Mouse (Mus musculus) left cerebral cortex, adult 2 months (tissue): Measurements from ENCODE around the gene Helq. TPM values are rescaled to one million over a fixed set of nuclear protein-coding genes. Genes with fewer than 3 reads are reported as not detected.

Experiments
- DNase-seq, 2 experiments: peaks; one replicate each; pipeline ENCODE4 v3.0.0; 2021 to 2022; ENCODE audit warnings: low spot score in 2 of 2, mixed read lengths in 1 of 2; ENCODE audit errors: extremely low spot score in 1 of 2
- H3K27ac ChIP-seq: fragments of 200-600 bp; 2 replicates; pipeline ENCODE4 v1.8.1; 2022
- H3K4me3 ChIP-seq: fragments of 200-600 bp; 2 replicates; pipeline ENCODE4 v1.8.1; 2022
- CTCF ChIP-seq: fragments of 200-600 bp; IDR thresholded peaks from 2 replicates; pipeline ENCODE4 v1.8.1; 2022; ENCODE audit warnings: antibody characterized with exemption, mild to moderate bottlenecking, moderate library complexity
- intact Hi-C: fragments of 180-260 bp; cut with DNase I; formaldehyde crosslinking; loops from one replicate; pipeline ENCODE4 v1.15.1; 2025
- total RNA-seq, 2 experiments: library from RNA; stranded (reverse); gene quantifications; 2 replicates each; pipeline ENCODE4 v1.2.3; 2021

Gene Helq
- total RNA-seq, 2 experiments from 2014 or later = 18.4 to 22.1 TPM

DNA sequence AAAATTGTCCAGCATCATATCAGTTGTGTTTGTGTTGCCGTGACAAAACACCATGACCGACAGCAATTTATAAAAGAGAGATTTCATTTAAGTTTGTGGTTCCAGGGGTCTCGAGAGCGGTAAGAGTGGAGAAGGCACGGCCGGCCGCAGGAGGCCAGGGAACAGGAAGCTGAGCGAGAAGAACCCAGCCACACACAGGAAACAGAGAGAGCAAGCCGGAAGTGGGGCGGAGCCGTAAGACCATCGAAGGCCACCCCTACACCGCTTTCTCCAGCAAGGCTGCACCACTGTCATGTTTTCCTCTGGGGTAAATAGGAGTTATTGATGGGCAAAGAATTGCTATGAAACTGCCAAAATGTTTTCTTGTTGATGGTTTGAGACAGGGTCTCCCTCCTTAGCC, 69.6 kb downstream of the Helq start:
- no peak for DNase-seq
- no peak overlapping the region for H3K27ac ChIP-seq
- no peak overlapping the region for H3K4me3 ChIP-seq
- TF ChIP-seq CTCF = no peak
- intact Hi-C loops = no loop called here

DNA sequence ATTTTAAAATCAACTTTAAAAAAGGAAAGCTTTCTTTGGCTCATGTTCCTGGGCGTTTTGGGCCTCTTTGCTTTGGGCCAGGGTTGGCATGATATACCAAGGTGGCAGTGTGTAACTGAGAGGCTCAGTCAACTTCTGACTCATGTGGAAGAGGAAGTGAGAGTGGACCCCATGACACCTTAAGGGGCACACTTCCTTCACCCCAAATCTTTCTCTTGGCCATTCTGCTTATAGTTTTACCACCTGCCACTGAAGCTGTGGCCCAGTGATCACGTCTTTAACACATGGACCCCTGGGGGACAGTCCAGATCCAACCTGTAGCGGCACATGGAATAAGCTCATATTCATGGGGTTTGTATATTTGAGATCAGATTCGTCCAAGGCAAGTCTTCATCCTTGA, 72.4 kb downstream of the Helq start:
- DNase-seq = no peak
- Histone ChIP-seq H3K27ac (no peak overlapping the region), H3K4me3 (no peak overlapping the region)
- no peak for TF ChIP-seq CTCF
- intact Hi-C loops = no loop called here

DNA sequence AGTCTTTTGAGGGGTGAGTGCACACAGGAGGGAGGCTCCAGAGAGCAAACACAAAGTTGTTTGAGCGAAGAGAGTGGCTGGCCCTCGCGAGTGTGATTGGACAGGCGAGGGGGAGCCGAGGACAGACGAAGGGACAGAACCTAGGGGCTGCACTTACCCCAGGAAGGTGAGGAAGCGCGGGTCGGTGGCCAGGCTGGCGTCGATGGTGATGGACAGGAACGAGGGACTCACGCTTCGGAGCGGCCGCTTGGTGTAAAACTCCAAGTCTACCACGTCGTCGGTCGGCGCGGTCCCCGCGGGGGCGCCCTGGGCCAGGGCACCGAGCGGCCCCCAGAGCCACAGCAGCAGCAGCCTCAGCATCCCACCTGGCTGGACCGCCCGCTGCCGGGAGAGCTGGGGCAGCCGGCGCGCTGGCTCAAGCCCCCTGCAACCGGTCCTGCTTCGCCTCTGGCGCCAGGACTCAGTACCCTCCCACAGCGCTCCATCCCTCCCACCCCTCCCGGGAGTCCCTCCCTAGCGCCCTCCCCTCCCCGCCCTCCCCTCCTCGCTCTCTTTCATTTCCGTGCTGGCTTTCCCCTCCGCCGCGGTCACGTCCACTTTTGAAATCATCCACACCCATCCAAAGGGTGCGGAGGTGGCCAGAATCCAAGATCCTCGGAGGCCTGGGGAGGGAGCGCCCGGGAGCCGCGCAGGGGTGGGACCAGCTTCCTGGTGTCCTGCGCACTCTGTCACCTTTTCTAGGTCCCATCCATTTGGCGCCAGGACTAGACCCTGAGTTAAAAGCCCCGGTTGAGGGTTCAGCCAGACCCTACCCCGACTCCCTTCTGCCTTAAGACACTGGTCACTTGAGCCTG, 78.9 kb downstream of the Helq start, which contains the start of gene Hpse:
Gene Hpse (minus strand): TSS at position 482 of the 854 bp plus-strand sequence.
- H3K27ac ChIP-seq = no peak within 1 kb of the TSS
- peak within 1 kb of the TSS; percentile 48 for H3K4me3 ChIP-seq
- intact Hi-C loops = no loop called here
- DNase-seq = peak; percentile 14 to 24
- TF ChIP-seq CTCF = no peak

DNA sequence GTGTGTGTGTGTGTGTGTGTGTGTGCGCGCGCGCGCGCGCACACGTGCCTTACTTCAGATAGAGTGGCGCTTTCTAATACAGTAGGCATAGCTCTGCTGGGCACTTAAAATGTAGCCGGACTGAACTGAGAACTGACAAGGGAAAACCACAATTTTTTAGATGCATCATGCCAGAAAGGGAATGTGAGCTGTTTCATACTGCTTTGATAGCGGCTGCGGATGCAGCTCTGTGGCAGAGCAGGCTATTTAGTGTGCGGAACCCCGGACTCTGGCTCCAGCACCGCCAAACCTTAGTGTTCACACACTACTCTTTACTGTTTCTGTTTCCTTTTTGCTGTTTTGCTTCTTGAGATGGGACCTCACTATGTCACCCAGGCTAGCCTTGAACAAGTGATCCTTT, 81.6 kb downstream of the Helq start:
- DNase-seq = no peak
- no peak for TF ChIP-seq CTCF
- no peak overlapping the region for H3K4me3 ChIP-seq
- no peak overlapping the region for H3K27ac ChIP-seq
- intact Hi-C loops = no loop called here

Other genes starting within 250 kb of the Helq start
- not detected for gene Plac8, start 226.4 kb downstream of the Helq start, total RNA-seq
- 10 to 100 TPM; 76.4 to 77.0 TPM for gene Coq2, start 123.5 kb downstream of the Helq start, total RNA-seq
- gene Hpse, start 78.9 kb downstream of the Helq start, total RNA-seq = 1 to 10 TPM; 1.9 to 2.4 TPM
- gene Mrps18c, start within 50 bp of the Helq start, total RNA-seq = 10 to 100 TPM; 52.0 to 57.7 TPM
- 1 to 10 TPM; 6.5 to 9.2 TPM for gene Abraxas1, start 22.4 kb upstream of the Helq start, total RNA-seq
- gene Gpat3, start 47.1 kb upstream of the Helq start, total RNA-seq = 1 to 10 TPM; 3.9 to 5.0 TPM